Mouse (Mus musculus) myocyte (in vitro differentiated cells): ENCODE results near the gene Fdx1. TPM values are rescaled to one million over a fixed set of nuclear protein-coding genes. Genes with fewer than 3 reads are reported as not detected.

Experiments
- H3K27me3 ChIP-seq: one replicate; pipeline ENCODE4 v1.6.1; 2011; ENCODE audit not compliant: control insufficient read depth, insufficient read depth, insufficient read length
- H3K36me3 ChIP-seq: one replicate; pipeline ENCODE4 v1.6.1; 2011; ENCODE audit not compliant: control insufficient read depth, insufficient read depth
- H3K4me2 ChIP-seq: one replicate; pipeline ENCODE4 v1.6.1; 2011; ENCODE audit warnings: low read depth, control low read depth
- H3K4me3 ChIP-seq: one replicate; pipeline ENCODE4 v1.5.1; 2011; ENCODE audit warnings: mild to moderate bottlenecking, control low read depth, moderate library complexity
- H3K79me2 ChIP-seq: one replicate; pipeline ENCODE4 v1.6.1; 2011; ENCODE audit not compliant: control insufficient read depth, insufficient read depth
- H3ac ChIP-seq: one replicate; pipeline ENCODE4 v1.6.1; 2011; ENCODE audit not compliant: control insufficient read depth, insufficient read length
- CEBPB ChIP-seq: IDR thresholded peaks from 2 replicates; pipeline ENCODE4 v1.6.1; 2011; ENCODE audit warnings: mild to moderate bottlenecking, moderate library complexity; ENCODE audit not compliant: poor library complexity, insufficient read depth, severe bottlenecking
- E2F4 ChIP-seq: IDR thresholded peaks from one replicate; pipeline ENCODE4 v1.6.1; 2011; ENCODE audit warnings: mild to moderate bottlenecking, control low read depth, moderate library complexity; ENCODE audit not compliant: insufficient read depth
- MAX ChIP-seq: IDR thresholded peaks from one replicate; pipeline ENCODE4 v1.6.1; 2011; ENCODE audit warnings: low read depth, mild to moderate bottlenecking, control low read depth
- MYOD1 ChIP-seq, 3 experiments: IDR thresholded peaks; one replicate each; pipeline ENCODE4 v1.6.1; 2011; ENCODE audit warnings: control low read depth in 2 of 3, low read depth in 2 of 3, mild to moderate bottlenecking in 2 of 3, moderate library complexity in 1 of 3; ENCODE audit not compliant: insufficient read length in 2 of 3, control insufficient read depth in 1 of 3
- MYOG ChIP-seq, 3 experiments: IDR thresholded peaks; one replicate each; pipeline ENCODE4 v1.6.1; 2011; ENCODE audit warnings: control low read depth in 2 of 3, low read depth in 2 of 3, mild to moderate bottlenecking in 2 of 3; ENCODE audit not compliant: insufficient read length in 2 of 3, control insufficient read depth in 1 of 3, insufficient read depth in 1 of 3
- POLR2A ChIP-seq: IDR thresholded peaks from one replicate; pipeline ENCODE4 v1.6.1; 2011; ENCODE audit warnings: low read depth, mild to moderate bottlenecking, control low read depth, moderate library complexity; ENCODE audit not compliant: insufficient read length
- POLR2AphosphoS2 ChIP-seq: IDR thresholded peaks from one replicate; pipeline ENCODE4 v1.6.1; 2011; ENCODE audit warnings: low read depth, control low read depth; ENCODE audit not compliant: insufficient read length
- REST ChIP-seq: IDR thresholded peaks from one replicate; pipeline ENCODE4 v1.6.1; 2011; ENCODE audit warnings: mild to moderate bottlenecking, control low read depth, moderate library complexity; ENCODE audit not compliant: insufficient read depth, insufficient read length
- SRF ChIP-seq: IDR thresholded peaks from one replicate; pipeline ENCODE4 v1.6.1; 2011; ENCODE audit warnings: low read depth; ENCODE audit not compliant: control insufficient read depth, insufficient read length
- TCF12 ChIP-seq: IDR thresholded peaks from one replicate; pipeline ENCODE4 v1.6.1; 2011; ENCODE audit warnings: mild to moderate bottlenecking, control low read depth; ENCODE audit not compliant: poor library complexity, insufficient read depth, severe bottlenecking
- TCF3 ChIP-seq: IDR thresholded peaks from one replicate; pipeline ENCODE4 v1.6.1; 2011; ENCODE audit warnings: low read depth, control low read depth; ENCODE audit not compliant: insufficient read length
- USF1 ChIP-seq: IDR thresholded peaks from one replicate; pipeline ENCODE4 v1.6.1; 2011; ENCODE audit warnings: low read depth, mild to moderate bottlenecking, control low read depth, moderate library complexity
- polyA plus RNA-seq: library from polyadenylated mRNA; unstranded; fragments of >200 nt; fragmentation: generic; extraction: Trizol; gene quantifications from one replicate; pipeline ENCODE4 v1.2.1, GENCODE M21; 2012; ENCODE audit warnings: missing spikeins

Gene Fdx1
- polyA plus RNA-seq, 1 experiment: 16.0 TPM

DNA sequence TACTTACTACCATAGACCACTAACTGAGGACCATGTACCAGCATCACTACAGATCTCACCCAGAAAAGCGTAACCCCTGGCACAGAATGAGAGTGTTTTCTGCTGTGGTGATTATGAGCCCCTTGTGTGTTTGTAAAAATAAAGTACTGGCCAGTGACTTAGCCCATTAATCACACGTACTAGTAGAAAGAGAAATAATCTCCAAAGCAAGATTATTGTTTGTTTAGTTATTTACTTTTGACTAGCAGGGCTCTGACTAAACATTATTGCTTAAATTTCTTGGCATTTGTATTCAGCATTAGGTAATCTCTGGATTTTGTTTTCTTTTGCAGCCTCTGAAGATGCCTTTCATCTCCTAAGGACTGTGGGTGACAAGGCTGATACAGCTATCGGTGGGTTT lies 55.1 kb downstream of the Fdx1 start:
- Histone ChIP-seq H3K4me2 (no peak overlapping the region), H3K79me2 (no peaks in the 10 kb centered on the region), H3K27me3 (no peaks in the 10 kb centered on the region), H3K36me3 (no peaks in the 10 kb centered on the region), H3K4me3 (no peak overlapping the region), H3ac (no peak overlapping the region)
- TF ChIP-seq USF1 (no peak), CEBPB (no peak), MYOG (IDR thresholded peaks at IDR 0.05; ENCODE audit: control insufficient read depth in 1 of 3, insufficient read depth in 1 of 3, insufficient read length in 2 of 3, low read depth in 2 of 3) (no peak), POLR2A (no peak), MYOD1 (IDR thresholded peaks at IDR 0.05; ENCODE audit: control insufficient read depth in 1 of 3, insufficient read length in 2 of 3, low read depth in 2 of 3) (no peak), TCF12 (no peak), TCF3 (no peak), POLR2AphosphoS2 (no peak), MAX (no peak), E2F4 (no peak), SRF (no peak)

DNA sequence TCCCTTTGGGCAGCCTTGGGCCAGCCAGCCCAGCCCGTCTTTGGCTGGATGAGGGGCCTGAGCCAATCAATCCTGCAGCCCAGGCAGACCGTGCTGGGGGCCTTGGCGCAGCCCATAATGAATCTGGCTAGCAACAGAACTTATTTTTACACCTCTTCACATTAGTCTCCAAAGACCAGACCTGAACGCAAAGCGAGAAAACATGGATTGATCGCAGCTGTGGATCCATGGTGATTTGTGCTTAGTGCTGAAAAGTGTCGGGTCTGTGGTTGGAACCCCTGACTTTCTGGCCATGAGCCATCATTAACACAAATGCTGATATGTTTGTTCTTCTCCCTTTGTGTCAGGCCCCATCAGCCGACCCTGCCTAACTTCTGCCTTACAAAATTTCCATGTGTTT lies 56.4 kb downstream of the Fdx1 start:
- Histone ChIP-seq H3K4me2 (no peak overlapping the region), H3K36me3 (no peaks in the 10 kb centered on the region), H3K27me3 (no peaks in the 10 kb centered on the region), H3K4me3 (no peak overlapping the region), H3K79me2 (no peaks in the 10 kb centered on the region), H3ac (no peak overlapping the region)
- TF ChIP-seq TCF12 (no peak), TCF3 (no peak), POLR2A (no peak), USF1 (no peak), MAX (no peak), SRF (no peak), REST (no peak), CEBPB (no peak), E2F4 (no peak), MYOG (IDR thresholded peaks at IDR 0.05; ENCODE audit: control insufficient read depth in 1 of 3, insufficient read depth in 1 of 3, insufficient read length in 2 of 3, low read depth in 2 of 3) (no peak)

Other genes starting within 250 kb of the Fdx1 start
- 0.02 TPM for gene Arhgap20, start 198.2 kb downstream of the Fdx1 start, polyA plus RNA-seq
- 28.7 TPM for gene Rdx, start 83.6 kb upstream of the Fdx1 start, polyA plus RNA-seq
- 1.2 TPM for gene Zc3h12c, start 205.0 kb upstream of the Fdx1 start, polyA plus RNA-seq